Mouse (Mus musculus): ENCODE results near the gene Olfr713. TPM values are rescaled to one million over a fixed set of nuclear protein-coding genes. Genes with fewer than 3 reads are reported as not detected.

Gene Olfr713
- not detected in 2 replicates for polyA plus RNA-seq (2015; fragmentation: Nextera tagmentation; extraction: Ambion mirVana)

DNA sequence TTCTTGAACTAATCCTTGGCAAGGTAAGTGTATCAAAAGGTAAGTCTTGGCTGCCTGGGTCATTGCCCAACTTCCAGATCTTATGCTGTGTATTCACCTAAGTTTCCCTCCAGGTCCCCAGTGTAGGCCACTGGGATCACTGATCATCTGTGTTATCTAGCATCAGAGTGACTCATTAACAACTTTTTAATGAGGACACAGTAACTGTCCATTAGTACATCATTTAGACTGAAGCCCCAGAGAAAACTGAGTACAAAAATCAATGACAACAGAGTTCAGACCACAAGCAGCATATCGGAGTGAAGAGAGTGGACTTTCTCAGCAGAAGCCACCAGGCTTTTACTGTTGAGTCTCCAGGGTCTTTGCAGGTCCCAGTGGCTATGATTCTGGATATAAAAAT is at the start of gene Olfr713:
TSS of gene Olfr713 (plus strand) at position 301 of the 400 bp plus-strand sequence.
- Histone ChIP-seq H3K4me3 (ENCODE audit: low read depth, low read length) (no peak within 1 kb of the TSS), H3K36me3 (replicated peaks; ENCODE audit: insufficient read depth, low read length) (no peaks in the 10 kb centered on the region), H3K4me1 (ENCODE audit: insufficient read depth) (no peaks in the 10 kb centered on the region), H3K9ac (replicated peaks) (no peak within 1 kb of the TSS), H3K27ac (ENCODE audit: low read depth) (no peak within 1 kb of the TSS), H3K9me3 (ENCODE audit: low read length) (no peaks in the 10 kb centered on the region), H3K4me2 (ENCODE audit: low read depth, low read length) (no peak within 1 kb of the TSS), H3K27me3 (ENCODE audit: insufficient read depth, low read length) (no peaks in the 10 kb centered on the region)
- WGBS (ENCODE audit: insufficient replicate concordance), result 80% methylated on average over 1 of the region's 1 CpGs
- TF ChIP-seq CTCF (IDR thresholded peaks at IDR 0.05; ENCODE audit: low read depth) (no peak), EP300 (IDR thresholded peaks at IDR 0.05; ENCODE audit: low read depth) (no peak)
- DNase-seq, result no peak
- ATAC-seq, result no peak

- no peak for TF ChIP-seq EP300 (IDR thresholded peaks at IDR 0.05; ENCODE audit: low read depth)
- no peak for TF ChIP-seq CTCF (IDR thresholded peaks at IDR 0.05; ENCODE audit: low read depth)
- Histone ChIP-seq H3K9me3 (ENCODE audit: low read length) (no peaks in the 10 kb centered on the region), H3K36me3 (replicated peaks; ENCODE audit: insufficient read depth, low read length) (no peaks in the 10 kb centered on the region), H3K4me3 (ENCODE audit: low read depth, low read length) (no peak overlapping the region), H3K27ac (ENCODE audit: low read depth) (no peak overlapping the region), H3K4me2 (ENCODE audit: low read depth, low read length) (no peak overlapping the region), H3K27me3 (ENCODE audit: insufficient read depth, low read length) (no peaks in the 10 kb centered on the region), H3K4me1 (ENCODE audit: insufficient read depth) (no peaks in the 10 kb centered on the region), H3K9ac (replicated peaks) (no peak overlapping the region)
- no peak for ATAC-seq
- no peak for DNase-seq
- WGBS (ENCODE audit: insufficient replicate concordance), result 81% methylated on average over 3 of the region's 3 CpGs
Observed at GRCm38 (mm10) chr7:106985236-106985635, 45.7 kb upstream of the Olfr713 start.

DNA sequence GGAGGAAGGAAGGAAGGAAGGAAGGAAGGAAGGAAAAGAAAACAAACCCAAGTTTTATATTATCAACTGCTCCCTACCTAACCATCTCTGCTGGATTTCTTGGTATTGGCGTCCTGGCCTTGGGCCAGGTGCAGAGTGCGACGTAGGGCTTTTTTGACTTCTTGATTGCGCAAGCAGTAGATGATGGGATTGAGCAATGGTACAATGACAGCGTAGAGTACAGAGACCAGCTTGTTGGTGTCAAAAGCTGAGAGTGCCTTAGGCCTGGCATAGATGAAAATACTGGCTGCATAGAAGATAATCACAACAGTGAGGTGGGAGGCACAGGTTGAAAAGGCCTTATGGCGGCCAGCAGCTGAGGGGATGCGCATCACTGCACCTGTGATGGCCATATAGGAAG is 30.2 kb upstream of the Olfr713 start:
- H3K4me1 ChIP-seq (ENCODE audit: insufficient read depth), result no peaks in the 10 kb centered on the region
- H3K9me3 ChIP-seq (ENCODE audit: low read length), result no peaks in the 10 kb centered on the region
- no peak for DNase-seq
- no peaks in the 10 kb centered on the region for H3K36me3 ChIP-seq (replicated peaks; ENCODE audit: insufficient read depth, low read length)
- H3K4me3 ChIP-seq (ENCODE audit: low read depth, low read length), result no peak overlapping the region
- no peak for TF ChIP-seq EP300 (IDR thresholded peaks at IDR 0.05; ENCODE audit: low read depth)
- TF ChIP-seq CTCF (IDR thresholded peaks at IDR 0.05; ENCODE audit: low read depth), result no peak
- 67% methylated on average over 7 of the region's 7 CpGs for WGBS (ENCODE audit: insufficient replicate concordance)
- H3K4me2 ChIP-seq (ENCODE audit: low read depth, low read length), result no peak overlapping the region
- no peak overlapping the region for H3K9ac ChIP-seq (replicated peaks)
- ATAC-seq, result no peak
- H3K27me3 ChIP-seq (ENCODE audit: insufficient read depth, low read length), result no peaks in the 10 kb centered on the region
- no peak overlapping the region for H3K27ac ChIP-seq (ENCODE audit: low read depth)

DNA sequence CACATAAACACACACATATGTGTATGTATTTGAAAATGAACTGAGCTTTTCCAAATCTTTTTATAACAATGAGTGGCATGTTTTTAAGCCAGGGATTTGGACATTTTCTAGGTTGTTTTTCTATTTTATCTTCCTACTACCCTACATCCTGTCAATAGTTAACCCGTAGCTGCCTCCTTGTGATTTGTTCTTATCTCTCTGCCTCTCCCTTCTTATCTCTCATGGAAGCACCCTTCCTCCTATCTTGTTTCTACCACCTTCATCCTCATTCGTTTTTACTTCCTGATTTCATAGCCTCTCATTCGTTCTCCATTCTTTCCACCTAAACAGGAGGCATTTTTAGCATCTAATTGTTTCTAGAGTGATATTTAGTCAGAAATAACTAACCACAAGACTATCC is 26.8 kb upstream of the Olfr713 start:
- no peak overlapping the region for H3K9ac ChIP-seq (replicated peaks)
- no peaks in the 10 kb centered on the region for H3K36me3 ChIP-seq (replicated peaks; ENCODE audit: insufficient read depth, low read length)
- H3K27ac ChIP-seq (ENCODE audit: low read depth), result no peak overlapping the region
- no peaks in the 10 kb centered on the region for H3K27me3 ChIP-seq (ENCODE audit: insufficient read depth, low read length)
- H3K9me3 ChIP-seq (ENCODE audit: low read length), result no peaks in the 10 kb centered on the region
- 17% methylated on average over 3 of the region's 3 CpGs for WGBS (ENCODE audit: insufficient replicate concordance)
- no peaks in the 10 kb centered on the region for H3K4me1 ChIP-seq (ENCODE audit: insufficient read depth)
- H3K4me2 ChIP-seq (ENCODE audit: low read depth, low read length), result no peak overlapping the region
- DNase-seq (no peak), ATAC-seq (no peak)
- H3K4me3 ChIP-seq (ENCODE audit: low read depth, low read length), result no peak overlapping the region
- TF ChIP-seq CTCF (IDR thresholded peaks at IDR 0.05; ENCODE audit: low read depth) (no peak), EP300 (IDR thresholded peaks at IDR 0.05; ENCODE audit: low read depth) (no peak)

GRCm38 (mm10) chr7:107005972-107006371 is 25.0 kb upstream of the Olfr713 start, which contains the start of gene Olfr2:
Olfr2 (minus strand) TSS chr7:107006072.
- ATAC-seq, result no peak

DNA sequence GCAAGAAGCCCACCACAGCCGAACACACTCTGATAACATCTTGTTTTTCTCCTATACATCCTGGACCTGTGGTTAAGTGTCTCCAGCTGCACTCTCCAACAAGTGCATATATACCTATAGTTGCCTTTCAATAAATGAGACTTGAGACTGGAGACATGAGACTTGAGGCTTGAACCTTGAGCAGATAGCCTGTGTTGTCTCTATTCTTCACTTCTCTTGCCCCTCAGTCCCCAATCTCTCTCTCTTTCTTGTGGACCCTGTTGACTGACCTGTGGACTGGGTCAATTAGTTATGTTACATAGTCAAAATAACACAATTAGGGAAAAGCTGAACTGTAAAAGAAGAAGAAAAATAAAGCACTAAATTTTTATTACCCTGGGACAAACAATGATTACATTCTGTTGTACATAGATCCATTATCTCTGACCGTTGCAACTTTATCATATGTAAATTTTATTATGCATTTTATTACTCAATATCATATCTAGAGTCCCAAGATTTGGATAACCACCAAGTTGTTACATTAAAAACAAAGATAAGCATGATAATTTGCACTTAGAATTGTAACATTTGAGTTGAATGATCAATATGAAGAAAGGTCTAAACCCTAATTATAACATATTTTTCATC is 9.1 kb downstream of the Olfr713 start:
- Histone ChIP-seq H3K4me3 (ENCODE audit: low read depth, low read length) (no peak overlapping the region), H3K36me3 (replicated peaks; ENCODE audit: insufficient read depth, low read length) (no peaks in the 10 kb centered on the region), H3K9ac (replicated peaks) (no peak overlapping the region), H3K27ac (ENCODE audit: low read depth) (no peak overlapping the region), H3K27me3 (ENCODE audit: insufficient read depth, low read length) (no peaks in the 10 kb centered on the region), H3K4me1 (ENCODE audit: insufficient read depth) (no peaks in the 10 kb centered on the region), H3K4me2 (ENCODE audit: low read depth, low read length) (no peak overlapping the region), H3K9me3 (ENCODE audit: low read length) (no peaks in the 10 kb centered on the region)
- TF ChIP-seq EP300 (IDR thresholded peaks at IDR 0.05; ENCODE audit: low read depth), result no peak
- no peak for TF ChIP-seq CTCF (IDR thresholded peaks at IDR 0.05; ENCODE audit: low read depth)
- no peak for DNase-seq
- WGBS (ENCODE audit: insufficient replicate concordance), result 40% methylated on average over 2 of the region's 2 CpGs
- ATAC-seq, result no peak

More at GRCm38 (mm10) chr7:107005972-107006371, 25.0 kb upstream of the Olfr713 start, which contains the start of gene Olfr2:
- Histone ChIP-seq H3K27ac (ENCODE audit: low read depth) (no peak within 1 kb of the TSS), H3K4me1 (ENCODE audit: insufficient read depth) (no peaks in the 10 kb centered on the region), H3K9me3 (ENCODE audit: low read length) (no peaks in the 10 kb centered on the region), H3K36me3 (replicated peaks; ENCODE audit: insufficient read depth, low read length) (no peaks in the 10 kb centered on the region), H3K27me3 (ENCODE audit: insufficient read depth, low read length) (no peaks in the 10 kb centered on the region), H3K4me2 (ENCODE audit: low read depth, low read length) (no peak within 1 kb of the TSS), H3K9ac (replicated peaks) (no peak within 1 kb of the TSS), H3K4me3 (ENCODE audit: low read depth, low read length) (no peak within 1 kb of the TSS)
- no peak for DNase-seq
- TF ChIP-seq CTCF (IDR thresholded peaks at IDR 0.05; ENCODE audit: low read depth) (no peak), EP300 (IDR thresholded peaks at IDR 0.05; ENCODE audit: low read depth) (no peak)
- 33% methylated on average over 1 of the region's 1 CpGs for WGBS (ENCODE audit: insufficient replicate concordance)
